ENCODE assay signal across 16 mouse cellular contexts in the genomic region with DNA sequence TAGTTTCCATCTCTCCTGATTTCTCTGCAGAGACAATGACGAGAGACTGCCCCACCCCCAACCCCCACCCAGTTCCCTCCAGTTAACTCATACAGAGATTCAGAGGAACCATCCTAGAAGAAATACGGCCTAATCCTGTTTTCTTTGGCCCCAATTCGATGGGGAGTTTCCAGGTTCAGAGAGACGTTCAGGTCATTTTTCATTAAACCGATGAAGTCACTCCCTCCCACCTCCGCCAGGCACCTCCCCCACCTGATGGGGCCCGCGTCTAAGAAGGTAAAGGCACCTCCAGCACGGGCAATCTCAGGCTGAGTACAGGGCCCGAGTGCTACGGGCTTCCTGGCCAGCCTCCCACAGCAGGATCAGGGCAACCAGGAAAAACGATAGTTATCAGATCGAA. TPM values are rescaled to one million over a fixed set of nuclear protein-coding genes. Genes with fewer than 3 reads are reported as not detected.
DNase-seq lines count a peak whose midpoint lies in the region; ATAC-seq and TF ChIP-seq lines count a peak whose summit lies in the region.
"Had no signal": no experiment of that assay in that cellular context is flagged by ENCODE, and none has a peak within 500 bp of the region (broad histone marks: within the 10 kb centered on the region; RNA-seq: fewer than 3 reads in every experiment).

No protein-coding gene starts in this region.

- H3K27ac ChIP-seq in hindbrain, embryonic 10.5 days: peak overlapping the region; percentile 66
- H3K27ac ChIP-seq in hindbrain, embryonic 12.5 days: no peak overlapping the region
- H3K27ac ChIP-seq in midbrain, embryonic 13.5 days: no peak overlapping the region
- no peak overlapping the region for H3K27ac ChIP-seq in midbrain, postnatal 0 days (ENCODE audit: low read depth, low read length)
- peak overlapping the region; percentile 26; the same call in 1 of the 2 replicates for H3K27ac ChIP-seq in hindbrain, postnatal 0 days
- no peak overlapping the region for H3K27ac ChIP-seq in stomach, embryonic 16.5 days (ENCODE audit: low read length)
- H3K27ac ChIP-seq: liver, embryonic 12.5 days had no signal

- H3K27me3 ChIP-seq in hindbrain, embryonic 10.5 days (ENCODE audit: insufficient read depth, poor library complexity, severe bottlenecking): peaks cover 15% of the 10 kb centered on the region
- no peaks in the 10 kb centered on the region for H3K27me3 ChIP-seq in hindbrain, embryonic 12.5 days
- 0 out of 2 replicates have a peak, but pooled peaks cover 2% of the 10 kb centered on the region for H3K27me3 ChIP-seq in midbrain, embryonic 13.5 days
- H3K27me3 ChIP-seq in midbrain, postnatal 0 days (ENCODE audit: insufficient read depth, low read length): no peaks in the 10 kb centered on the region
- no peaks in the 10 kb centered on the region for H3K27me3 ChIP-seq in hindbrain, postnatal 0 days (ENCODE audit: insufficient read depth, low read length)
- H3K27me3 ChIP-seq in stomach, embryonic 16.5 days (ENCODE audit: control insufficient read depth, insufficient read depth, low read length): no peaks in the 10 kb centered on the region
- H3K27me3 ChIP-seq: Patski had no signal

- peaks cover 49% of the 10 kb centered on the region for H3K4me1 ChIP-seq in hindbrain, embryonic 10.5 days (replicated peaks)
- H3K4me1 ChIP-seq in hindbrain, embryonic 12.5 days: peaks cover 29% of the 10 kb centered on the region
- H3K4me1 ChIP-seq in midbrain, embryonic 13.5 days (replicated peaks): peaks cover 39% of the 10 kb centered on the region
- no peaks in the 10 kb centered on the region for H3K4me1 ChIP-seq in midbrain, postnatal 0 days (ENCODE audit: insufficient read depth, low read length)
- no peaks in the 10 kb centered on the region for H3K4me1 ChIP-seq in hindbrain, postnatal 0 days (ENCODE audit: insufficient read depth, low read length)
- peaks cover 12% of the 10 kb centered on the region for H3K4me1 ChIP-seq in stomach, embryonic 16.5 days (ENCODE audit: control insufficient read depth, insufficient read depth, low read length)

- peaks cover 25% of the 10 kb centered on the region for H3K36me3 ChIP-seq in hindbrain, embryonic 10.5 days
- H3K36me3 ChIP-seq in hindbrain, embryonic 12.5 days: 0 out of 2 replicates have a peak, but pooled peaks cover 7% of the 10 kb centered on the region
- H3K36me3 ChIP-seq in midbrain, embryonic 13.5 days: no peaks in the 10 kb centered on the region
- H3K36me3 ChIP-seq in midbrain, postnatal 0 days (ENCODE audit: insufficient read depth, low read length): no peaks in the 10 kb centered on the region
- H3K36me3 ChIP-seq in hindbrain, postnatal 0 days (ENCODE audit: insufficient read depth, low read length): no peaks in the 10 kb centered on the region
- no peaks in the 10 kb centered on the region for H3K36me3 ChIP-seq in stomach, embryonic 16.5 days (ENCODE audit: control insufficient read depth, insufficient read depth, low read length)
- H3K36me3 ChIP-seq: liver, embryonic 12.5 days had no signal

- TF ChIP-seq CTCF in midbrain, postnatal 0 days (IDR thresholded peaks at IDR 0.05): no peak
- TF ChIP-seq CTCF in hindbrain, postnatal 0 days (IDR thresholded peaks at IDR 0.05; ENCODE audit: low read depth): no peak

- no peak overlapping the region for H3K4me2 ChIP-seq in hindbrain, embryonic 12.5 days (replicated peaks)
- H3K4me2 ChIP-seq in midbrain, embryonic 13.5 days (replicated peaks): 0 out of 2 replicates have a peak overlapping the region, but pooled peaks have one; percentile 19
- no peak overlapping the region for H3K4me2 ChIP-seq in midbrain, postnatal 0 days (ENCODE audit: low read depth, low read length, poor library complexity, severe bottlenecking)
- H3K4me2 ChIP-seq in hindbrain, postnatal 0 days (ENCODE audit: low read depth, low read length): no peak overlapping the region
- no peak overlapping the region for H3K4me2 ChIP-seq in stomach, embryonic 16.5 days (ENCODE audit: low read depth, low read length)
- H3K4me2 ChIP-seq: liver, embryonic 12.5 days had no signal

- 21% methylated on average over 13 of the region's 13 CpGs for WGBS in hindbrain, embryonic 10.5 days
- WGBS in hindbrain, embryonic 12.5 days: 17% methylated on average over 13 of the region's 13 CpGs
- 17% methylated on average over 13 of the region's 13 CpGs for WGBS in midbrain, embryonic 13.5 days
- 16% methylated on average over 13 of the region's 13 CpGs for WGBS in midbrain, postnatal 0 days
- 23% methylated on average over 13 of the region's 13 CpGs for WGBS in hindbrain, postnatal 0 days
- WGBS in stomach, embryonic 16.5 days: 11% methylated on average over 13 of the region's 13 CpGs

- intact Hi-C loops in left cerebral cortex, postnatal 10 days (cut with DNase I): no loop called here

- ATAC-seq in hindbrain, embryonic 12.5 days (ENCODE audit: low FRiP score): no peak
- no peak for ATAC-seq in midbrain, embryonic 13.5 days
- ATAC-seq in midbrain, postnatal 0 days (ENCODE audit: low FRiP score): no peak
- ATAC-seq in hindbrain, postnatal 0 days: no peak
- peak; percentile 66; the same call in 1 of the 2 replicates for ATAC-seq in stomach, embryonic 16.5 days (ENCODE audit: insufficient read depth, low FRiP score)
- ATAC-seq: liver, embryonic 12.5 days; Patski had no signal

- H3K4me3 ChIP-seq in hindbrain, embryonic 10.5 days: 0 out of 2 replicates have a peak overlapping the region, but pooled peaks have one; percentile 6
- H3K4me3 ChIP-seq in hindbrain, embryonic 12.5 days: no peak overlapping the region
- H3K4me3 ChIP-seq in midbrain, embryonic 13.5 days (replicated peaks): no peak overlapping the region
- H3K4me3 ChIP-seq in midbrain, postnatal 0 days (ENCODE audit: low read depth, low read length): no peak overlapping the region
- no peak overlapping the region for H3K4me3 ChIP-seq in hindbrain, postnatal 0 days (ENCODE audit: low read length)
- no peak overlapping the region for H3K4me3 ChIP-seq in stomach, embryonic 16.5 days (replicated peaks; ENCODE audit: low read length)
- H3K4me3 ChIP-seq: liver, embryonic 12.5 days; megakaryocyte, embryonic 14.5 days had no signal

- no peak for DNase-seq in hindbrain, embryonic 10.5 days (ENCODE audit: low spot score)
- DNase-seq in midbrain, postnatal 0 days (ENCODE audit: low spot score): no peak
- DNase-seq in hindbrain, postnatal 0 days (ENCODE audit: low spot score): no peak
- DNase-seq in thymus, postnatal 25 days: no peak
- DNase-seq in left cerebral cortex, postnatal 10 days (ENCODE audit: extremely low spot score in 1 of 2, low spot score in 2 of 2): no peak
- DNase-seq: adrenal gland, postnatal 10 days; cerebellum, adult 2 months; gastrocnemius, postnatal 10 days; heart, postnatal 10 days; kidney, postnatal 36 days had no signal

- H3K9me3 ChIP-seq in hindbrain, embryonic 10.5 days: peaks cover 5% of the 10 kb centered on the region; the same call in 1 of the 2 replicates
- H3K9me3 ChIP-seq in hindbrain, embryonic 12.5 days (replicated peaks): peaks cover 5% of the 10 kb centered on the region; the same call in 1 of the 2 replicates
- H3K9me3 ChIP-seq in midbrain, embryonic 13.5 days: peaks cover 2% of the 10 kb centered on the region; the same call in 1 of the 2 replicates
- H3K9me3 ChIP-seq in midbrain, postnatal 0 days (ENCODE audit: low read length): no peaks in the 10 kb centered on the region
- H3K9me3 ChIP-seq in hindbrain, postnatal 0 days (ENCODE audit: low read length): no peaks in the 10 kb centered on the region
- no peaks in the 10 kb centered on the region for H3K9me3 ChIP-seq in stomach, embryonic 16.5 days (replicated peaks; ENCODE audit: control insufficient read depth, low read length)
- H3K9me3 ChIP-seq: liver, embryonic 12.5 days had no signal

- no peak overlapping the region for H3K9ac ChIP-seq in hindbrain, embryonic 12.5 days
- H3K9ac ChIP-seq in midbrain, embryonic 13.5 days (replicated peaks): no peak overlapping the region
- no peak overlapping the region for H3K9ac ChIP-seq in midbrain, postnatal 0 days (replicated peaks; ENCODE audit: low read length, poor library complexity, severe bottlenecking)
- no peak overlapping the region for H3K9ac ChIP-seq in hindbrain, postnatal 0 days (replicated peaks; ENCODE audit: low read length)
- no peak overlapping the region for H3K9ac ChIP-seq in stomach, embryonic 16.5 days (ENCODE audit: low read length)
- H3K9ac ChIP-seq: liver, embryonic 12.5 days had no signal

RNA-seq across cellular contexts. Expression of a gene that starts 6.3 kb away (rescaled TPM):
- polyA plus RNA-seq in hindbrain, embryonic 10.5 days (2016; fragmentation: Nextera tagmentation; extraction: Ambion mirVana): 91.5 and 138 TPM in 2 replicates
- 196 and 197 TPM in 2 replicates for polyA plus RNA-seq in hindbrain, embryonic 12.5 days (2016; fragmentation: Nextera tagmentation; extraction: Ambion mirVana)
- polyA plus RNA-seq in midbrain, embryonic 13.5 days (2015; fragmentation: Nextera tagmentation; extraction: Ambion mirVana): 71.5 and 83.9 TPM in 2 replicates
- 10.4 TPM in 2 replicates for total RNA-seq in midbrain, postnatal 0 days (2014; rRNA removed)
- polyA plus RNA-seq in midbrain, postnatal 0 days (2015; fragmentation: Nextera tagmentation; extraction: Ambion mirVana): 35.4 and 36.5 TPM in 2 replicates
- 11.7 and 16.7 TPM in 2 replicates for total RNA-seq in hindbrain, postnatal 0 days (2014; rRNA removed)
- polyA plus RNA-seq in hindbrain, postnatal 0 days (2015; fragmentation: Nextera tagmentation; extraction: Ambion mirVana): 45.5 and 47.9 TPM in 2 replicates
- polyA plus RNA-seq in stomach, embryonic 16.5 days (2015; fragmentation: Nextera tagmentation; extraction: Ambion mirVana): 31.2 and 32.4 TPM in 2 replicates
- 10 to 100 TPM; 13.9 to 18.2 TPM for total RNA-seq in left cerebral cortex, postnatal 10 days (2021)

Comparison
In these comparisons a context has a peak if more than half of its experiments do, and no peak if none do; other contexts are left out.
1. H3K27ac ChIP-seq: peak in hindbrain, embryonic 10.5 days (single experiment) and hindbrain, postnatal 0 days (single experiment); none in hindbrain, embryonic 12.5 days (single experiment), midbrain, embryonic 13.5 days (single experiment), midbrain, postnatal 0 days (single experiment) and stomach, embryonic 16.5 days (single experiment).